Mouse (Mus musculus) subcutaneous adipose tissue, adult 2 months (tissue): ENCODE measurements around the gene Dlg4. TPM values are rescaled to one million over a fixed set of nuclear protein-coding genes. Genes with fewer than 3 reads are reported as not detected.

ENCODE experiments used
- polyA plus RNA-seq: library from polyadenylated mRNA; depleted of rRNA; stranded (reverse); fragments of >200 nt; gene quantifications from 2 replicates; pipeline ENCODE4 v1.2.3, GENCODE M21; 2012; ENCODE audit warnings: low replicate concordance; rRNA removed

Gene Dlg4
- 16.9 and 56.2 TPM in 2 replicates for polyA plus RNA-seq

GRCm38 (mm10) chr11:70016669-70017068, at the start of gene Dlg4:
Gene Dlg4, plus strand, starts transcription at chr11:70016942.

GRCm38 (mm10) chr11:69981141-69981762, 35.5 kb upstream of the Dlg4 start, which contains the start of gene Ctdnep1:
Gene Ctdnep1, plus strand, starts transcription at chr11:69981156.

GRCm38 (mm10) chr11:69982225-69982624, 34.5 kb upstream of the Dlg4 start, which contains the start of gene Elp5:
Gene Elp5, minus strand, starts transcription at chr11:69982517.

DNA sequence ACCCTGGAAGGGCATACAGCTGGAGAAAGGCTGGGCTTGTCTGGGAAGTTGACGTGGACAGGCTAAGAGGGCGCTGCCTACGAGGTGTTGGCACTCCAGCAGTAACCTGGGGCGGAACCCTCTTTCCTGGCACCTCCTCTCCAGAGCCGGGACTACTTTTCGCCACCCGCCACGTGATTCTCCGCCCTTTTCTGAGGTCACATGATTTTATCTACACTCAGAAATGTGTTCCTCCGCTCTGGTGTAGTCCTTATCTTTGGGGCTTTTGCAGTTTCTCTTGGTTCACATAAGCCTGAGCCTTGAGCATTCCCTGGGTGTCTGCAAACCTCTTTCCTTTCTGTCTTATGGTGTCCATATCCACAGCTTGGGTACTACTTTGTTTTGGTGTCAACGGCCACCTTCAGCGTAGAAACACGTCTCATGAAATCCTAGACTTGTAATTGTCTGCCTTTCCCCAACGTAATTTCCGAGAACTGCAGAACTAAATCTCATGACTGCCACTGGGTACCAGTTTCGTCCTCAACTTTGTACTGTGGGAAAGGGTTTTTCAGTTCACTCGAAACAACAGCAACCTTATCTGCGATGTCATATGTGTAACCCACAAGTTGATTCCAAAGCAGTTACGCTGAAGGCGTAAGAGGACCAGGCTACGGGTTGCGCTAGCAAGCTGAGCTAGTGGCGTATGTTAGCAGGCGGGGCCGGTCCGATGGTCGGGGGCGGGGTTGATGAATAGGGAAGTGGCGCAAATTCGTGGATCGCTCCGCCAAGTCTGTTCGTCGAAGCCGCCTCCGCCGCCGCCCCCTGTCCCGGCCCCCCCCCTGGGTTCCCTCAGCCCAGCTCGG, 25.7 kb upstream of the Dlg4 start, which contains the start of gene Gabarap:
Gene Gabarap (plus strand): TSS at position 294 of the 842 bp plus-strand sequence.

GRCm38 (mm10) chr11:69995391-69995960, 21.3 kb upstream of the Dlg4 start, which contains the start of gene Phf23:
Gene Phf23, plus strand, starts transcription at chr11:69995777.

DNA sequence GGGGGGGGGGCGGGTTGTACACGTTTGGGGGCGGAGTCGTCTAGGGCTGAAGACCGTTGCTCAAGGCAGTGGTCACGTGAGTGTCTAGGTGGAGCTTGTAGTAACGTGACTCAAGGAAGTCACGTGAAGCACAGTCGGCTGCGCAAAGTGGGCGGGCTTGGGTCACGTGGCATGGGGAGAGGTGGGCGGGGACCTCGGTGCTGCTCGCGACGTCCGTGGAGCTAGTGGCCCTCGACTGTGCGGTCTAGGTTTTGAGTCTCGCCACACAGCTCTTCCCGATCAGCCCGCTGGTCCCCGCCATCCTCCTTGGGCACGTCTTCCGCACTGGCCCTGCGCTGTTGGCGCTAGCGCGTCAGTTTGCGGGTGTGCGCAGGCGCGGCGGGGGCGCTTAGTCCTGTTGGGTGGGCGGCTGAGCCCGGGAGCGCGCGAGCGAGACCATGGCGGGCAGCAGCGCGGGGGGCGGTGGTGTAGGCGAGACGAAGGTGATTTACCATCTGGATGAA, 16.3 kb upstream of the Dlg4 start, which contains the start of gene Dvl2:
Gene Dvl2 (plus strand): TSS at position 200 of the 503 bp plus-strand sequence.

GRCm38 (mm10) chr11:70014880-70015558, 1.7 kb upstream of the Dlg4 start, which contains the start of gene Acadvl:
Gene Acadvl, minus strand, starts transcription at chr11:70015411.

GRCm38 (mm10) chr11:70053898-70054570, 37.3 kb downstream of the Dlg4 start, which contains the start of gene Asgr1:
Gene Asgr1, plus strand, starts transcription at chr11:70054085.

DNA sequence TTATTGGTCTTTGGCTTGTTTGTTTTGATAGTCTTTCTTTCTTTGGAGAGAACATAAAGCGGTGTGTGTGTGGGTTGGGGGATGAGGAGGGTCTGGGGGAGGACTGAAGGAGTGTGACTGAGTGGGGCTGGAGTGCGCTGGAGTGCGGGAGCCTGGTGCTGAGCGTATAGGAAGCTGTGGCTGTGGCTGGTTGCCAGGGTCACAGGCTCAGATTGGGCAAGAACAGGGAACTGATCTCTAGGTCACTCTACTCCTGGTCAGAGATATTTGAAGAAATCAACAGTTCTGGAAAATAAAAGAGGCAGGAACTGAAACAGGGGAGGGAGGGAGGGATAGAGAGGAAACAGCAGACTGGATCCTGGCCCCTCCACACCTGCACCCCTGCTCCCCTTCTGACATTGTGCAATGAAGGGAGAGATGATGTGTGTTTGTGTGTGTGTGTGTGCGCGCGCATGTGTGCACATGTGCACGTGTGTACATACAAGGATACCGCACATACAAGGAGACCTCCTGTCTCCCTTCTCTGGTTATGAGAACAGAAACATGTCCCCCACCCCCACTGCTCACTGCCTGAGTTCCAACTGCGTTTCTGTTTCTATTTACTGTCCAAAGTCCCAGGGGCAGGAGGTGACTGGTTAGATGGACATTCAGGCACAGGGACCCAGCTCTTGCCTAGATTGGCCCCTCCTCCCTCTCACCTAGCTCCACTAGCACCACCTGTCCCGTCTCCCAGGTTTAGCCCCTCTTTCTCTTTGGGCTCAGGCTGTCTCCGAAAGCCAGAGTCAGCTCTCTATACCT, 75.4 kb downstream of the Dlg4 start, which contains the start of gene Asgr2:
Gene Asgr2 (plus strand): TSS at position 659 of the 798 bp plus-strand sequence.

Other genes starting within 250 kb of the Dlg4 start
- gene Chrnb1, start 221.0 kb upstream of the Dlg4 start, polyA plus RNA-seq = 15.3 and 30.1 TPM in 2 replicates
- gene Fgf11, start 215.1 kb upstream of the Dlg4 start, polyA plus RNA-seq = 9.8 and 16.7 TPM in 2 replicates
- gene Tmem102, start 211.3 kb upstream of the Dlg4 start, polyA plus RNA-seq = 0.16 and 7.0 TPM in 2 replicates
- not detected in 2 replicates for gene Gm39566, start 201.6 kb upstream of the Dlg4 start, polyA plus RNA-seq
- gene Spem2, start 198.5 kb upstream of the Dlg4 start, polyA plus RNA-seq = not detected in 2 replicates
- gene Spem1, start 194.8 kb upstream of the Dlg4 start, polyA plus RNA-seq = 0.31 TPM in 1 of 2 replicates, not detected in the other
- 21.2 and 76.1 TPM in 2 replicates for gene Nlgn2, start 179.2 kb upstream of the Dlg4 start, polyA plus RNA-seq
- gene Tmem256, start 178.4 kb upstream of the Dlg4 start, polyA plus RNA-seq = 256 and 336 TPM in 2 replicates
- gene Plscr3, start 170.6 kb upstream of the Dlg4 start, polyA plus RNA-seq = 134 and 164 TPM in 2 replicates
- 5.0 and 6.3 TPM in 2 replicates for gene Tnk1, start 158.2 kb upstream of the Dlg4 start, polyA plus RNA-seq
- gene Tmem95, start 138.9 kb upstream of the Dlg4 start, polyA plus RNA-seq = not detected in 2 replicates
- gene Kctd11, start 135.5 kb upstream of the Dlg4 start, polyA plus RNA-seq = 9.5 and 11.7 TPM in 2 replicates
- 3.5 and 5.1 TPM in 2 replicates for gene Acap1, start 121.4 kb upstream of the Dlg4 start, polyA plus RNA-seq
- 0.82 and 2.1 TPM in 2 replicates for gene 2810408A11Rik, start 116.0 kb upstream of the Dlg4 start, polyA plus RNA-seq
- gene Neurl4, start 115.9 kb upstream of the Dlg4 start, polyA plus RNA-seq = 40.1 and 69.0 TPM in 2 replicates
- 74.4 and 90.7 TPM in 2 replicates for gene Gps2, start 103.1 kb upstream of the Dlg4 start, polyA plus RNA-seq
- gene Eif5a, start 95.0 kb upstream of the Dlg4 start, polyA plus RNA-seq = 533 and 726 TPM in 2 replicates
- gene Ybx2, start 81.1 kb upstream of the Dlg4 start, polyA plus RNA-seq = 8.7 and 20.8 TPM in 2 replicates
- 205 and 344 TPM in 2 replicates for gene Slc2a4, start 68.8 kb upstream of the Dlg4 start, polyA plus RNA-seq
- gene Cldn7, start 52.2 kb upstream of the Dlg4 start, polyA plus RNA-seq = 0.49 and 65.8 TPM in 2 replicates
- gene Ctdnep1, start 35.8 kb upstream of the Dlg4 start, polyA plus RNA-seq = 106 and 148 TPM in 2 replicates
- gene Elp5, start 34.4 kb upstream of the Dlg4 start, polyA plus RNA-seq = 95.6 and 101 TPM in 2 replicates
- 566 and 640 TPM in 2 replicates for gene Gabarap, start 25.8 kb upstream of the Dlg4 start, polyA plus RNA-seq
- 17.1 and 38.9 TPM in 2 replicates for gene Phf23, start 21.2 kb upstream of the Dlg4 start, polyA plus RNA-seq
- gene Dvl2, start 16.3 kb upstream of the Dlg4 start, polyA plus RNA-seq = 9.4 and 27.1 TPM in 2 replicates
- 153 and 251 TPM in 2 replicates for gene Acadvl, start 1.5 kb upstream of the Dlg4 start, polyA plus RNA-seq
- gene Asgr1, start 37.1 kb downstream of the Dlg4 start, polyA plus RNA-seq = 0.13 and 0.24 TPM in 2 replicates
- gene Asgr2, start 75.7 kb downstream of the Dlg4 start, polyA plus RNA-seq = 1.3 and 5.5 TPM in 2 replicates
- 25.4 and 35.8 TPM in 2 replicates for gene Mgl2, start 113.4 kb downstream of the Dlg4 start, polyA plus RNA-seq
- gene Clec10a, start 139.3 kb downstream of the Dlg4 start, polyA plus RNA-seq = 32.3 and 46.6 TPM in 2 replicates
- 3.5 and 5.8 TPM in 2 replicates for gene Slc16a11, start 195.8 kb downstream of the Dlg4 start, polyA plus RNA-seq
- gene Slc16a13, start 204.1 kb downstream of the Dlg4 start, polyA plus RNA-seq = 4.4 and 8.0 TPM in 2 replicates
- gene Bcl6b, start 212.9 kb downstream of the Dlg4 start, polyA plus RNA-seq = 15.2 and 24.6 TPM in 2 replicates
- 56.7 and 89.9 TPM in 2 replicates for gene 0610010K14Rik, start 221.0 kb downstream of the Dlg4 start, polyA plus RNA-seq
- 8.0 and 8.3 TPM in 2 replicates for gene Gm21988, start 222.9 kb downstream of the Dlg4 start, polyA plus RNA-seq
- 223 and 400 TPM in 2 replicates for gene Rnasek, start 222.9 kb downstream of the Dlg4 start, polyA plus RNA-seq
- gene Alox12, start 238.4 kb downstream of the Dlg4 start, polyA plus RNA-seq = 2.5 and 7.8 TPM in 2 replicates